Mouse (Mus musculus): Measurements from ENCODE around the gene Hpse.

- no peak for TF ChIP-seq CTCF (IDR thresholded peaks at IDR 0.05; ENCODE audit: borderline replicate concordance, control insufficient read depth, extremely low read depth, insufficient read depth, low read length, poor library complexity)
- no peak for TF ChIP-seq POLR2A (IDR thresholded peaks at IDR 0.05; ENCODE audit: control insufficient read depth, extremely low read depth, insufficient read depth, low read length, poor library complexity)
Measured at GRCm38 (mm10) chr5:100680542-100680933, 39.0 kb downstream of the Hpse start.
